Mouse (Mus musculus): ENCODE results near the gene Capn5. TPM values are rescaled to one million over a fixed set of nuclear protein-coding genes. Genes with fewer than 3 reads are reported as not detected.

The Capn5 gene
- polyA plus RNA-seq, 1 experiment from 2014 or later, result 4.0 TPM

GRCm38 (mm10) chr7:98157636-98158332 lies 20.3 kb downstream of the Capn5 start:
- no peak overlapping the region for H3K9ac ChIP-seq
- WGBS, result 45% methylated on average over 5 of the region's 5 CpGs
- no peak for ATAC-seq (ENCODE audit: extremely low read depth, insufficient number of reproducible peaks, low FRiP score, low TSS enrichment)
- no peak overlapping the region for H3K4me2 ChIP-seq
- H3K4me3 ChIP-seq, result no peak overlapping the region
- H3K27me3 ChIP-seq (replicated peaks), result no peaks in the 10 kb centered on the region
- no peaks in the 10 kb centered on the region for H3K9me3 ChIP-seq
- H3K36me3 ChIP-seq, result no peaks in the 10 kb centered on the region
- H3K4me1 ChIP-seq, result peaks cover 75% of the 10 kb centered on the region
- H3K27ac ChIP-seq (replicated peaks), result 0 out of 2 replicates have a peak overlapping the region, but pooled peaks have one; percentile 13

GRCm38 (mm10) chr7:98156280-98156665 lies 21.8 kb downstream of the Capn5 start:
- H3K9me3 ChIP-seq, result no peaks in the 10 kb centered on the region
- H3K4me1 ChIP-seq, result peaks cover 70% of the 10 kb centered on the region
- 23% methylated on average over 3 of the region's 3 CpGs for WGBS
- no peaks in the 10 kb centered on the region for H3K36me3 ChIP-seq
- 0 out of 2 replicates have a peak, but pooled peaks have one; percentile 12 for ATAC-seq (ENCODE audit: extremely low read depth, insufficient number of reproducible peaks, low FRiP score, low TSS enrichment)
- no peak overlapping the region for H3K9ac ChIP-seq
- H3K4me2 ChIP-seq, result no peak overlapping the region
- no peak overlapping the region for H3K4me3 ChIP-seq
- H3K27me3 ChIP-seq (replicated peaks), result 0 out of 2 replicates have a peak, but pooled peaks cover 5% of the 10 kb centered on the region
- H3K27ac ChIP-seq (replicated peaks), result peak overlapping the region; percentile 77

DNA sequence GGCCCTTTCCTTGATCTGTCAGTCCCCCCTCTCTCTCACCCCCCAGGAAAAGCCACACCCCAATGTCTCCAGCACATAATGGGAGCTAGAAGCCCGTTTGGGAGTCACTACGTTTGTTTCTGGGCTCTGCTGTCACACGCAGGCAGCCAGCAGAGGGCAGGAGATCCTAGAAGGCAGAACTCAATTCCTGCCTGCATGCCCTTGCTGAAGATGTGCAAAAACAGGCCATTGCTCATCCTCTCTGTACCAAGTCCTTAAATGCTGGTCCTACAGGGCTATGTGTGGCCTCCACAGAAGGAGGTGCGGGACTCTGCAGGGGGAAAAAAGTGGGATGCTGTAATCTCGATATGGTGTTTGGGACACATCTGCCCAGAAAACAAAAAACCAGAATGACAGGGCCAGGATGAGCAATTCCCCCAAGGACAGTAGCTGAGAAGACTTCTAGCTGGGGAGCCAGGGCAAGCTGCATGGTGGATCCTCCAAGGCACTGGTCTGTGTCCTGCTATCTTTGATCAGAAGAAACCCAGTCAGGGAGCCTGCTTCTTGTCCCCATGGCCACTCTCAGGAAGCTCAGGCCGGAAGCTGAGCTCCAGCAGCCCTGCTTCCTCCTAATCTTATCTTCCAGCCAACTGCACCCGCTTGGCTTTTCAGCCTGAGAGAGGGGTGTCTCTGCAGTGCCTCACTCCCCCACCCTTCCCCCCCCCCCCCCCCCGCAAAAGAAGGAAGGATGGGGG lies 22.4 kb downstream of the Capn5 start:
- Histone ChIP-seq H3K36me3 (no peaks in the 10 kb centered on the region), H3K27ac (replicated peaks) (peak overlapping the region; percentile 78), H3K9ac (no peak overlapping the region), H3K27me3 (replicated peaks) (0 out of 2 replicates have a peak, but pooled peaks cover 5% of the 10 kb centered on the region), H3K4me1 (peaks cover 64% of the 10 kb centered on the region), H3K9me3 (no peaks in the 10 kb centered on the region), H3K4me2 (no peak overlapping the region; the same call in 1 of the 2 replicates), H3K4me3 (no peak overlapping the region)
- 6% methylated on average over 7 of the region's 8 CpGs for WGBS
- ATAC-seq (ENCODE audit: extremely low read depth, insufficient number of reproducible peaks, low FRiP score, low TSS enrichment), result 0 out of 2 replicates have a peak, but pooled peaks have one; percentile 21

DNA sequence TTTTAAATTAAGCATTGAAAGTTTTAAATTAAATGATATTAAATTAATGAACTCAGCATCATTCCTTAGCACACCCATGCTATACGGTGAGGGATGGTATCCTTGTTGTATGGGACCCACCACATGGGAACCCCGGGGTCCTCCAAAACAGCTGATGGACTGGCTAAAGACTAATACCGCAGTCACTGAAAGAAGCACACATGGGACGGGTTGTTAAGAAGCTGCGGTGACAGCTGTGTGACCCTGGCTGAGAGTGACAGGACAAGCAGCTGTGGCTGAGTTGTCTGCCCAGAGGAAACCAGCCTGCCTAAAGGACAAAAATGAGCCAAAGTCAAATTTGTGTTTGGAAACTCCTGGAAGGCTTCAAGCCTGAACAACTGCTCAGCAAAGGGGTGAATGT lies 24.2 kb downstream of the Capn5 start:
- Histone ChIP-seq H3K27ac (replicated peaks) (no peak overlapping the region), H3K4me3 (no peak overlapping the region), H3K4me1 (peaks cover 63% of the 10 kb centered on the region), H3K9ac (no peak overlapping the region), H3K4me2 (no peak overlapping the region), H3K9me3 (no peaks in the 10 kb centered on the region), H3K27me3 (replicated peaks) (0 out of 2 replicates have a peak, but pooled peaks cover 5% of the 10 kb centered on the region), H3K36me3 (no peaks in the 10 kb centered on the region)
- 63% methylated on average over 5 of the region's 5 CpGs for WGBS
- no peak for ATAC-seq (ENCODE audit: extremely low read depth, insufficient number of reproducible peaks, low FRiP score, low TSS enrichment)

DNA sequence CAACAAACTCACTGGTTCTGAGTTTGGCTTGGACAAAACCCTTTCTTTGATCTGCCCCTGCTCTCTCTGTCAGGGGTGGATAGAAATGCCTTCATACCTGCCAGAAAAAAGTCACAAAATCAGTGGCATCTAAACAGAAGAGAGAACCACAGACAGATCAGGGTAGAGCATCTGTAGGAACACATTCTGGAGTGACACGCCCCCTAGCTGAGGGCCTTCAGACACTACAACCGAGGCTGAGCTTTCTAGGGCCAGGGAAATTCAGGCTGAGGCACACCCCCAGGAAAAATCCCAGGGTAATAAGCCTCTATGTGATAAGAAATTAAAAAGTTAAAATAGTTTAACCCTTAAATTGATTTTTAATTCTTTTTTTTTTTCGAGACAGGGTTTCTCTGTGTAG lies 24.7 kb downstream of the Capn5 start:
- Histone ChIP-seq H3K9ac (no peak overlapping the region), H3K27ac (replicated peaks) (no peak overlapping the region), H3K27me3 (replicated peaks) (0 out of 2 replicates have a peak, but pooled peaks cover 5% of the 10 kb centered on the region), H3K4me3 (no peak overlapping the region), H3K9me3 (no peaks in the 10 kb centered on the region), H3K36me3 (no peaks in the 10 kb centered on the region), H3K4me1 (peaks cover 58% of the 10 kb centered on the region), H3K4me2 (no peak overlapping the region)
- WGBS, result 46% methylated on average over 3 of the region's 3 CpGs
- ATAC-seq (ENCODE audit: extremely low read depth, insufficient number of reproducible peaks, low FRiP score, low TSS enrichment), result no peak

DNA sequence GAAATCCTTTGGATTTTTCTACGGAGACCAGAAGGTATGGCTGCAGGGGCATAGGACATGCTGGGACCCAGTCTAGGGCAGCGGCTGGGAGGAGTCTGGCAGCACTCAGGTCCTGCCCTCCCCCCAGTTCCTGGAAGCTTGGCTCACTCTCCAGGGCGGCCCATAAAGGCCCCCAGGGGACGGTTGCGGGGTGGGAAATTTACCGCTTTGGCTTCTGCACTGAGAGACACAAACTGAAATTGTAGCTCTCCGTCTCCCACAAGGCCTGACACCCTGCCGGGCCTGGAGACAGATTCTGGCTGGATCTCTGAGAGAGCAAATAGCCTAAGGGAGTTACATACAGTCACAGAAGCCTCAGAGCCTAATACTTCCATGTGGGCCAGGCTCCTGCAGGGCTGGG lies 25.7 kb downstream of the Capn5 start:
- no peaks in the 10 kb centered on the region for H3K36me3 ChIP-seq
- no peak overlapping the region for H3K4me2 ChIP-seq
- H3K9ac ChIP-seq, result 0 out of 2 replicates have a peak overlapping the region, but pooled peaks have one; percentile 24
- H3K27ac ChIP-seq (replicated peaks), result no peak overlapping the region
- no peak for ATAC-seq (ENCODE audit: extremely low read depth, insufficient number of reproducible peaks, low FRiP score, low TSS enrichment)
- H3K27me3 ChIP-seq (replicated peaks), result 0 out of 2 replicates have a peak, but pooled peaks cover 5% of the 10 kb centered on the region
- no peaks in the 10 kb centered on the region for H3K9me3 ChIP-seq
- H3K4me1 ChIP-seq, result peaks cover 54% of the 10 kb centered on the region
- 52% methylated on average over 8 of the region's 8 CpGs for WGBS
- no peak overlapping the region for H3K4me3 ChIP-seq

DNA sequence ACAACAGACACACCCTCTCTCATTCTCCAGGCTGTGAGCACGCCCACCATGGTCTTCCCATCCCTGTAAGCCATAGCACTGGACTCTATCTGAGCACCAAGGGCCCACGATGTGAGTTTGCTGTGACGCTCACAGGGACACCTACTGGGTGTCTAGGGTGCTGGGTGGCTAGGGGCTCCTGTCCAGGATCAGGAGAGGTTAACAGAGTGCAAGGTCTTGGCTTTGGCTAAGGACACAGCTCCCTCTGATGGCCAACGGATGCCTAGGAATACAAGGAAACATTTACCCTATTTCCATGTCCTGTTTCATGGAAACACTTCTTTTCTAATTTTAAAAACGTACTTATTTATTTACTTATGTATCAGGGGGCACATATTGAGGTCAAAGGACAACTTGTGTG lies 27.5 kb downstream of the Capn5 start:
- Histone ChIP-seq H3K4me2 (no peak overlapping the region), H3K36me3 (no peaks in the 10 kb centered on the region), H3K27me3 (replicated peaks) (0 out of 2 replicates have a peak, but pooled peaks cover 5% of the 10 kb centered on the region), H3K4me3 (no peak overlapping the region), H3K9me3 (no peaks in the 10 kb centered on the region), H3K27ac (replicated peaks) (no peak overlapping the region), H3K9ac (no peak overlapping the region), H3K4me1 (peaks cover 37% of the 10 kb centered on the region)
- 28% methylated on average over 5 of the region's 5 CpGs for WGBS
- ATAC-seq (ENCODE audit: extremely low read depth, insufficient number of reproducible peaks, low FRiP score, low TSS enrichment), result no peak

DNA sequence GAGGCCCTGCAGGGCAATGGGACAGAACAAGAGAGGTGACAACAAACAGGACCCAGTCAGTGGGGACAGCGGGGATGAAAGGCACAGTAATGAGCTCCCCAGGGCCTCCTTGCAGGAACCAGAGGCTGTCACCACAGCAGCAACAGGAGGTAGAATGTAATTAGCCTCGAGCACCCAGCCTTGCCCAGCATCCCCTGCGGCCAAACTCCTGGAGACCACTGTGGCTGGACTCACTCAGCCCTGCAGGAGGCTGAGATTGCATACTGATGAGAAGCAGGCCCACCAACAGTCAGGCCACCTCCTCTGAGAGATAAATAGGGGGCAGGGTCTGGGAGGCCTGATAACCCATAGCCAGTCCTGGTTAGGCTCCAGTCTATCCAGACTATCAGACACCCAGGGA lies 28.3 kb downstream of the Capn5 start:
- H3K4me3 ChIP-seq, result no peak overlapping the region
- H3K36me3 ChIP-seq, result no peaks in the 10 kb centered on the region
- peaks cover 32% of the 10 kb centered on the region for H3K4me1 ChIP-seq
- no peaks in the 10 kb centered on the region for H3K9me3 ChIP-seq
- no peak overlapping the region for H3K4me2 ChIP-seq
- WGBS, result 12% methylated on average over 3 of the region's 3 CpGs
- H3K9ac ChIP-seq, result peak overlapping the region; percentile 6; the same call in 1 of the 2 replicates
- H3K27me3 ChIP-seq (replicated peaks), result 0 out of 2 replicates have a peak, but pooled peaks cover 8% of the 10 kb centered on the region
- ATAC-seq (ENCODE audit: extremely low read depth, insufficient number of reproducible peaks, low FRiP score, low TSS enrichment), result no peak
- H3K27ac ChIP-seq (replicated peaks), result peak overlapping the region; percentile 38; the same call in 1 of the 2 replicates

DNA sequence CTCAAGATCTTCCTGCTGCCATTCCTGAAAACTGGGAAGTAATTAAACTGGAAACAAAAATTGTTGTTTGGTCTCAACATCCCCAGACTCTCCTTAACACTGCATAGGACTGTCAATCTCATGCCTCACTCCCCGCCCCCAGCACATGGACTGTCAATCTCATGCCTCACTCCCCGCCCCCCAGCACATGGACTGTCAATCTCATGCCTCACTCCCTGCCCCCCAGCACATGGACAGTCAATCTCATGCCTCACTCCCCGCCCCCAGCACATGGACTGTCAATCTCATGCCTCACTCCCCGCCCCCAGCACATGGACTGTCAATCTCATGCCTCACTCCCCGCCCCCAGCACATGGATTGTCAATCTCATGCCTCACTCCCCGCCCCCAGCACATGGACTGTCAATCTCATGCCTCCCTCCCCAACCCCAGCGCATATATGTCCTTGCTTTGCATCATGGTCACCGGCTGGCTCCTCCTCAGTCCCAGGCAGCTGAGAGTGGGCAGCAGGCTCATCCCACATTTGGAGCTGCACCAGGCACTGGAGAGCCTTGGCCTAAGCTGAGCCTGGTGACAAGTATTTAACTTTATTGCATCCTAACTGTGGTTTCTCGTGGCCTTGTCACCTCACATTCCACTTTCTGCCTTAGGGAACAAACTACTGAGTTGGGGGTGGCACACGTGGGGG lies 29.2 kb downstream of the Capn5 start:
- Histone ChIP-seq H3K4me1 (peaks cover 32% of the 10 kb centered on the region), H3K9me3 (no peaks in the 10 kb centered on the region), H3K4me3 (no peak overlapping the region), H3K36me3 (no peaks in the 10 kb centered on the region), H3K4me2 (no peak overlapping the region), H3K27me3 (replicated peaks) (0 out of 2 replicates have a peak, but pooled peaks cover 8% of the 10 kb centered on the region), H3K9ac (no peak overlapping the region; the same call in 1 of the 2 replicates), H3K27ac (replicated peaks) (no peak overlapping the region)
- 68% methylated on average over 10 of the region's 10 CpGs for WGBS
- ATAC-seq (ENCODE audit: extremely low read depth, insufficient number of reproducible peaks, low FRiP score, low TSS enrichment), result no peak

- Histone ChIP-seq H3K9me3 (no peaks in the 10 kb centered on the region), H3K27me3 (replicated peaks) (0 out of 2 replicates have a peak, but pooled peaks cover 8% of the 10 kb centered on the region), H3K4me1 (peaks cover 30% of the 10 kb centered on the region), H3K4me2 (no peak overlapping the region), H3K27ac (replicated peaks) (no peak overlapping the region), H3K36me3 (no peaks in the 10 kb centered on the region), H3K9ac (no peak overlapping the region), H3K4me3 (no peak overlapping the region)
- WGBS, result 76% methylated on average over 8 of the region's 8 CpGs
- no peak for ATAC-seq (ENCODE audit: extremely low read depth, insufficient number of reproducible peaks, low FRiP score, low TSS enrichment)
Observed at GRCm38 (mm10) chr7:98147766-98148165, 30.3 kb downstream of the Capn5 start.

DNA sequence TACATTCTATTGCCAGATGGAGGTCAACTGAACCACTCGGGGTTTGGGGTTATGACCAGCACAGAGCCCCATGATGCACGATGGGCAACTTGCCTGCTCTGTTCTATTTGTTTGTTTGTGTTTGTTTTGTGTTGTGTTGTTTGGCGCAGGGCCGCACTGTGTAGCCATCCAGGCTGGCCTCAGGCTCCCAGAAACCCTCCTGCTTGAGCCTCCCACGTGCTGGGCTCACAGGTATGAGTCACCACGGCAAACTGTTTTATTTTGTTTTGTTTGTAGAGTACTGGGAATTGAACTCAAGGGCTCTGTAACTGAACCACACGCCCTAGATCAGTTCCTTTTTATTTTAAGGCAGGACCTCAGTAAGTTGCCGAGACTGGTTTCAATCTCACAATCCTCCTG lies 31.6 kb downstream of the Capn5 start:
- WGBS, result 74% methylated on average over 8 of the region's 8 CpGs
- no peak overlapping the region for H3K27ac ChIP-seq (replicated peaks)

More for the DNA sequence above, 31.6 kb downstream of the Capn5 start:
- no peak overlapping the region for H3K9ac ChIP-seq
- peaks cover 25% of the 10 kb centered on the region for H3K4me1 ChIP-seq
- no peaks in the 10 kb centered on the region for H3K36me3 ChIP-seq
- H3K4me2 ChIP-seq, result no peak overlapping the region
- H3K27me3 ChIP-seq (replicated peaks), result 0 out of 2 replicates have a peak, but pooled peaks cover 3% of the 10 kb centered on the region
- H3K9me3 ChIP-seq, result no peaks in the 10 kb centered on the region
- no peak overlapping the region for H3K4me3 ChIP-seq
- ATAC-seq (ENCODE audit: extremely low read depth, insufficient number of reproducible peaks, low FRiP score, low TSS enrichment), result no peak
